Mouse (Mus musculus): ENCODE data around the gene Zfp423. TPM values are rescaled to one million over a fixed set of nuclear protein-coding genes. Genes with fewer than 3 reads are reported as not detected.

The Zfp423 gene
- not detected for total RNA-seq (2023)

GRCm38 (mm10) chr8:87959320-87959920, at the start of gene Zfp423:
Zfp423 (minus strand) TSS chr8:87959595.

Other genes starting within 250 kb of the Zfp423 start
- gene Cnep1r1, start 159.2 kb upstream of the Zfp423 start, total RNA-seq (2023): 21.7 TPM
- 31.8 TPM for gene Heatr3, start 178.3 kb upstream of the Zfp423 start, total RNA-seq (2023)
- gene Tent4b, start 239.6 kb upstream of the Zfp423 start, total RNA-seq (2023): 68.8 TPM